Mouse (Mus musculus) hindbrain, postnatal 0 days (tissue): Measurements from ENCODE around the gene Tmem35b. TPM values are rescaled to one million over a fixed set of nuclear protein-coding genes. Genes with fewer than 3 reads are reported as not detected.

Experiments
- ATAC-seq: fragments of 200-750 bp; cut with Nextera tagmentation; 2 replicates; pipeline ENCODE4 v1.8.0; 2017; ENCODE audit warnings: mild to moderate bottlenecking, moderate TSS enrichment, moderate library complexity
- DNase-seq: peaks from one replicate; pipeline ENCODE4 v3.0.0-alpha.2; 2015; ENCODE audit warnings: low spot score
- H3K27ac ChIP-seq: fragments of 300-500 bp; sonication (generic); 2 replicates; pipeline ENCODE4 v1.5.1; 2014; ENCODE audit warnings: mild to moderate bottlenecking
- H3K27me3 ChIP-seq: fragments of 300-500 bp; sonication (generic); 2 replicates; pipeline ENCODE4 v1.6.1; 2014; ENCODE audit warnings: low read length, mixed read lengths; ENCODE audit not compliant: insufficient read depth
- H3K36me3 ChIP-seq: fragments of 300-500 bp; sonication (generic); 2 replicates; pipeline ENCODE4 v1.6.1; 2014; ENCODE audit warnings: low read length, mixed read lengths; ENCODE audit not compliant: insufficient read depth
- H3K4me1 ChIP-seq: fragments of 300-500 bp; sonication (generic); 2 replicates; pipeline ENCODE4 v1.6.1; 2014; ENCODE audit warnings: antibody characterized with exemption, low read length, mixed read lengths; ENCODE audit not compliant: insufficient read depth
- H3K4me2 ChIP-seq: fragments of 300-500 bp; sonication (generic); 2 replicates; pipeline ENCODE4 v1.6.1; 2014; ENCODE audit warnings: low read depth, mild to moderate bottlenecking, low read length, moderate library complexity, mixed read lengths
- H3K4me3 ChIP-seq: fragments of 300-500 bp; sonication (generic); 2 replicates; pipeline ENCODE4 v1.5.1; 2014; ENCODE audit warnings: low read length
- H3K9ac ChIP-seq: fragments of 300-500 bp; sonication (generic); replicated peaks from 2 replicates; pipeline ENCODE4 v1.6.1; 2014; ENCODE audit warnings: mild to moderate bottlenecking, low read length, moderate library complexity, mixed read lengths
- H3K9me3 ChIP-seq: fragments of 300-500 bp; sonication (generic); 2 replicates; pipeline ENCODE4 v1.6.1; 2016; ENCODE audit warnings: low read length, mixed read lengths
- CTCF ChIP-seq: IDR thresholded peaks from 2 replicates; pipeline ENCODE4 v1.5.1; 2016; ENCODE audit warnings: antibody characterized with exemption, control low read depth, low read depth
- WGBS: fragments of 180-500 bp; shearing (Covaris S2); extraction: QIAGEN DNeasy Blood & Tissue Kit; methylation state at CpG from one replicate; pipeline ENCODE4 v1.1.7; 2014; 5-methylcytosine and 5-hydroxymethylcytosine counted together
- polyA plus RNA-seq: library from polyadenylated mRNA; unstranded; fragments of >200 nt; fragmentation: Nextera tagmentation; extraction: Ambion mirVana; gene quantifications from 2 replicates; pipeline ENCODE4 v1.2.1, GENCODE M21; 2015
- total RNA-seq: library from RNA; depleted of rRNA; stranded (reverse); fragments of >200 nt; gene quantifications from 2 replicates; pipeline ENCODE4 v1.2.3, GENCODE M21; 2014

The Tmem35b gene
- total and polyA plus RNA-seq, 2 experiments from 2014 or later, result 6.7 to 15.4 TPM

DNA sequence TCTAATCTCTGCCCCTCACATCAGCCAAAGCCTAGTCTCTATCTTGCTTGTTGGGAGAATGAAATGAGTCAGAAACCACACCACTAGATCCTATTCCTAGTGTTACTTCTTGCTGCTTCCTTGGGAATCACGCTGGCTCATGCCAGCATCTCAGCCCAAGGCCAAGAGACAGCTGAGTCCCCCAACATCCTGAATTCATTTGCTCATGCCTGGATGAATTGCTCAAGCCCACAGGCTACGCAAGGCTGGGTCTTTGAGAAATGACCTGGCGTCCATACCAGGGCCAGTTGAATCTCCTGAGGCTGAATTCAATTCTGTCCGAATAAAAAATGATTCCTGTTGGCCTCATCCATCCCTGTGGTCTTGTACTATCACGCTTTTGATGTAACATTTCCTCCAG is 14.1 kb downstream of the Tmem35b start:
- H3K9me3 ChIP-seq, result no peaks in the 10 kb centered on the region
- no peak overlapping the region for H3K4me2 ChIP-seq
- ATAC-seq (no peak), DNase-seq (no peak)
- H3K27ac ChIP-seq, result no peak overlapping the region
- 64% methylated on average over 5 of the region's 5 CpGs for WGBS
- H3K36me3 ChIP-seq, result no peaks in the 10 kb centered on the region
- H3K9ac ChIP-seq, result no peak overlapping the region
- H3K27me3 ChIP-seq, result no peaks in the 10 kb centered on the region
- no peak overlapping the region for H3K4me3 ChIP-seq
- no peak for TF ChIP-seq CTCF
- H3K4me1 ChIP-seq, result no peaks in the 10 kb centered on the region

DNA sequence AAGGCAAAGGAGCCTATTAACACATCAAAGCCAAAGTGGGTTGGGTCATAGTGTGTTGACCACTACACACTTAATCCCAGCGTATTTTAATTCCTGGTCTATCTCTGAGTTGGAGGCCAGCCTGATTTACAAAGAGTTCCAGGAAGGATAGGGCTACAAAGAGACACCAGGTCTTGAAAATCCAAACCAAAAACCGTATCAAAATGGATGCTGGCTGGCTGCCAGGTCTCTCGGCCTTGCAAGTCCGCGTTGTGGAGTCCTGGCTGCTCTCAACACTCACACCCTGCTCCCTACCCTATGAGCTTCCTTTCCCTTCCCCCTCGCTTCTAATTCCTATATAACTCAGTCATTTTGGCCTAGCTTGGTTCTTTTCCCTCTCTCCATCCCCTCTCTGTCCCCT is 15.0 kb downstream of the Tmem35b start:
- DNase-seq (peak; percentile 37), ATAC-seq (no peak)
- H3K4me3 ChIP-seq, result no peak overlapping the region
- TF ChIP-seq CTCF, result no peak
- no peaks in the 10 kb centered on the region for H3K36me3 ChIP-seq
- H3K27ac ChIP-seq, result no peak overlapping the region
- H3K9ac ChIP-seq, result no peak overlapping the region
- H3K27me3 ChIP-seq, result no peaks in the 10 kb centered on the region
- H3K4me1 ChIP-seq, result no peaks in the 10 kb centered on the region
- H3K9me3 ChIP-seq, result no peaks in the 10 kb centered on the region
- 24% methylated on average over 6 of the region's 6 CpGs for WGBS
- no peak overlapping the region for H3K4me2 ChIP-seq

DNA sequence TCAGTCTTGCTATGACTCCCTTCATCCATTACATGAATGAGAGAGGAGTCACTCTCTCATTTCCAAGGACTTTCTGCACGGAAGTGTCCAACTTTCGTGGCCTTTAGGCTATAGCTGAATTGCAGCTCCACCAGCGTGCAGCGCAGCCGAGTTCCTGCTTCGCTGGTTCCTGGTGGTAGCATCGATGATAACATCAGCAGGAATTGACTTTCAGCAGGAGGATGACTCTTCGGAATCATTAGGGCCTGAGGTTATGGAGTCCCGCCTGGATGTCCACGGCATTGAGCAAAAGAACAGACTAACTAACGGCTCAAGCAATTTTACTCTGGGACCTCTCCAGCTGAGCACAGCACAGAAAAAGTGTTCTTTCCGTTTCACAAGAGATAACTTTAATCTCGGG is 26.5 kb downstream of the Tmem35b start:
- H3K9me3 ChIP-seq, result peaks cover 4% of the 10 kb centered on the region; the same call in 1 of the 2 replicates
- H3K9ac ChIP-seq, result no peak overlapping the region
- H3K27me3 ChIP-seq, result no peaks in the 10 kb centered on the region
- no peaks in the 10 kb centered on the region for H3K36me3 ChIP-seq
- no peaks in the 10 kb centered on the region for H3K4me1 ChIP-seq
- ATAC-seq (no peak), DNase-seq (no peak)
- no peak overlapping the region for H3K4me3 ChIP-seq
- no peak overlapping the region for H3K27ac ChIP-seq
- TF ChIP-seq CTCF, result no peak
- H3K4me2 ChIP-seq, result no peak overlapping the region
- WGBS, result 82% methylated on average over 13 of the region's 13 CpGs

DNA sequence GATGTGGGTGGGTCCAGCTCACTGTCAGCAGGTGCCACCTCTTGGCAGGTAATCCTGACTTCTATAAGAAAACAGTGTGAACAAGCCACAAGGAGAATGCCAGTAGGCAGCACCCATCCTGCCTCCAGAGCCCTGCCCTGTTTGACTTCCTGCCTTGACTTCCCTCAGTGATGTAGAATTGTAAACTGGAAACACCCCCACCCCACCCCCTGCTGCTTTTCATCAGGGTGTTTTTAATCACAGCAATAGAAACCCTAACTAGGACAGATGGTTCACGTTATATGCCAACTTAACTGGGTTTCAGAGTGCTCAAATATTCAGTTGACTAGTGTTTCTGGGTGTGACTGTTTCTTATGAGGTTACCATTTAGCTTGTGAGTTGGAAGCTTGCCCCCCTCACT is 29.9 kb downstream of the Tmem35b start:
- H3K27me3 ChIP-seq, result no peaks in the 10 kb centered on the region
- no peak overlapping the region for H3K4me3 ChIP-seq
- no peaks in the 10 kb centered on the region for H3K36me3 ChIP-seq
- no peaks in the 10 kb centered on the region for H3K4me1 ChIP-seq
- no peak overlapping the region for H3K9ac ChIP-seq
- no peak overlapping the region for H3K4me2 ChIP-seq
- H3K27ac ChIP-seq, result no peak overlapping the region
- no peak for DNase-seq
- peaks cover 3% of the 10 kb centered on the region; the same call in 1 of the 2 replicates for H3K9me3 ChIP-seq
- 66% methylated on average over 1 of the region's 1 CpGs for WGBS
- no peak for TF ChIP-seq CTCF
- no peak for ATAC-seq

DNA sequence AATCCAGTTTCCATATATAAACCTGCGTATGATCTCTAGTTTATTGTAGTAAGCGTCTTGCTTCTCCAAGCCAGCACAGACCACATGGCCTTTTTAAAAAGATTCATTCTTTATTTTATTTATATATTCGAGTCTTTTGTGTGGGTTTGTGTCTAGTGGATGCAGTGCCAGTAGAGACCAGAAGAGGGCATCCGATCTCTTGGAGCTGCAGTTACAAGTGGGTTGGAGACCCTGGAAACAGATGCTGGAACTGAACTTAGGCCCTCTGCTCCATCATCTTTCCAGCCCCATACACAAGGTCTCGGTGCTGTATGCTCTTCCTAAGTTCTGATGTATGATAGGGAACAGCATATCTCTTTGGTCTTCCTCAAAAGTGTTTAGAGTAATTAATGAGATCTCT is 32.3 kb downstream of the Tmem35b start:
- Histone ChIP-seq H3K4me1 (no peaks in the 10 kb centered on the region), H3K27me3 (no peaks in the 10 kb centered on the region), H3K9me3 (no peaks in the 10 kb centered on the region), H3K36me3 (no peaks in the 10 kb centered on the region), H3K4me3 (no peak overlapping the region), H3K9ac (no peak overlapping the region), H3K4me2 (no peak overlapping the region), H3K27ac (no peak overlapping the region)
- WGBS, result 67% methylated on average over 5 of the region's 5 CpGs
- TF ChIP-seq CTCF, result peak; percentile 39; the same call in 1 of the 2 replicates
- DNase-seq, result no peak
- no peak for ATAC-seq

DNA sequence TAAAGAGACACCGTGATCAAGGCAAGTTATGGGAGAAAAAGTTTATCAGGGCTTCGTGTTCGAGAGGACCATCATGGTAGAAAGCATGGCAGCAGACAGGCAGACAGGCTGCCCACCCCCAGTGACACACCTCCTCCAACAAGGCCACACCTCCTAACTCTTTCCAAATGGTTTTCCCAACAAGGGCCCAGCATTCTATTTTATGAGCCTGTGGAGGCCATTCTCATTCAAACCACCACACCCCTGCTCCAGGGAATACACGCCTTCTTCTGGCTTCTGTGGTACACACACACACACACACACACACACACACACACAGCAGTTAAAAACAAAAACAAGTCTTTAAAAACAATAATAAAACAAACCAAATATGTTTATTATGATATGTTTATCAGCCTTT is 34.3 kb downstream of the Tmem35b start:
- no peak overlapping the region for H3K4me2 ChIP-seq
- no peaks in the 10 kb centered on the region for H3K27me3 ChIP-seq
- ATAC-seq (no peak), DNase-seq (no peak)
- no peaks in the 10 kb centered on the region for H3K4me1 ChIP-seq
- H3K27ac ChIP-seq, result no peak overlapping the region
- H3K36me3 ChIP-seq, result no peaks in the 10 kb centered on the region
- 84% methylated on average over 4 of the region's 4 CpGs for WGBS
- no peak overlapping the region for H3K9ac ChIP-seq
- H3K9me3 ChIP-seq, result no peaks in the 10 kb centered on the region
- no peak for TF ChIP-seq CTCF
- no peak overlapping the region for H3K4me3 ChIP-seq

DNA sequence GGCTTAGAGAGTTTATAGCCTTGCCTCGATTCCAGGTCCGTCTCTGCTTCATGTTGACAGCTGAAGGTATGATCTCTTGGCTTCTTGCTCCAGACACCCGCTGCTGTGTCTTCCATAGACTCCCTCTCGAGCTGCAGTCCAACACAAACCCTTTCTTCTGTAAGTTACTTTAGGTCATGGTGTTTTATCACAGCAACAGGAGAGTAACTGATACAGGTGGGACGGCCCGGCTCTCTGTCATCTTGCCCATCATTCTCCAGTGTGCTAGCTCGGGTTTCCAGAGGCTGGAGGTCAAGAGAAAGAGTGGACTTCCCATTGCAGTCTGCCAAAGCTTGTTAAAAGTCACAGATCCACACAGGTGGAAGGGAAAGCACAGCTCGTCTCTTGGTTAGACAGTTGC is 40.4 kb downstream of the Tmem35b start:
- Histone ChIP-seq H3K27ac (no peak overlapping the region), H3K36me3 (no peaks in the 10 kb centered on the region), H3K9me3 (no peaks in the 10 kb centered on the region), H3K27me3 (no peaks in the 10 kb centered on the region), H3K4me3 (no peak overlapping the region), H3K9ac (no peak overlapping the region), H3K4me2 (no peak overlapping the region), H3K4me1 (no peaks in the 10 kb centered on the region)
- no peak for TF ChIP-seq CTCF
- ATAC-seq, result no peak
- whole genome bisulfite sequencing, result 74% methylated on average over 8 of the region's 8 CpGs
- DNase-seq, result no peak
